Mouse (Mus musculus): Measurements from ENCODE around the gene Hist1h2bg. TPM values are rescaled to one million over a fixed set of nuclear protein-coding genes. Genes with fewer than 3 reads are reported as not detected.
"Not testable (repeated sequence)": the region's sequence is repeated elsewhere in the genome, so short reads cannot be mapped to it uniquely, and the experiment has no call there.

Hist1h2bg gene
- total RNA-seq, 1 experiment from 2014 or later, result 130 TPM

DNA sequence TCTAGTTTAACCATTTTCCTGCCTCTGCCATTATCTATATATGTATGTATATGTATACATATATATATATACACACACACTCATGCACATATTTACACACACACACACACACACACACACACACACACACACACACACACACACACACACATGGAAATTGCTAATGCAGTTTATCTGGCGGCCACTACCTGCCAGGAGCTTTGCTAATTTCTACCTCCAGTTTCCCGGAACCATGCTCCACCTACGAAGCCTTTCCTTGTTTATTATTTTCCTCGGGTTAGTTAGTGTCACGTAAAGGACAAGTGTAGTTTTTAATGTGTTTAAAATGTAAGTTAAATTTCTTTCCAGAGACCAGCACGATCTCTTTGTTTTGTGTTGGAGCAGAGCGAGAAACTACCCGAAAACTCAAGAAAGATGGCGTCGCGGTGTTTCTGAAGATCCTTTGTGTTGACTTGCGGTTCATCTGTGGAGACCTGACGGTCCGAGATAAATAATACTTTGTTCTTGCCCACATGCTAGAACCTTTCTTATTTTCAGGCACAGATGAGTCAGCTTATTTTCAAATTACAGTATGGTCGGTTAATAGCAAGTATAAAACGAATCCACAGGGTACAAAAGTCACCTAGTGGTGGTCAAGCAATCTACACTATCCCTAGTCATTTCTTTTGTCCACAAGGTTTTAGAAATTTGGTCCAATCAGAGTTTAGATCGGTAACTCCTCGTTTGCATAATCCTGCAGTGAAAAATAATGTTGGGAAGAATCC is 8.3 kb upstream of the Hist1h2bg start:
- DNase-seq, result no peak

DNA sequence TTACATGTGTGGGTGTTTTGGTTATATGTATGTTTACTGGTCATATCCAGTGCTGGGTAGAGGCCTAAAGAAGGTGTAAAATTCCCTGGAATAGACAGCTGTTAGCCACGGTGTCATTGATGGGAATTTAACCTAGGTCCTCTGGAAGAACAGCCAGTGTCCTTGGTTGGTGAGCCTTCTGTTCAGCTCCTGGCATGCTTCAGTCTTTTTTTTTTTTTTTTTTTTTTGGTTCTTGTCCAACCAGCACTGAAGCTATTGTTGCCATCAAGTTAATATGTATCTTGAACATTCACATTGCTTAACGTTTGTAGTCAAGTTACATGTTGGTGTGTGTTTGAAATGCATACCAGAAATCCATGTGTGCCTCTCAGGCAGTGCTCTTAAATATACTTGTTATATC is 6.7 kb upstream of the Hist1h2bg start:
- DNase-seq, result no peak

DNA sequence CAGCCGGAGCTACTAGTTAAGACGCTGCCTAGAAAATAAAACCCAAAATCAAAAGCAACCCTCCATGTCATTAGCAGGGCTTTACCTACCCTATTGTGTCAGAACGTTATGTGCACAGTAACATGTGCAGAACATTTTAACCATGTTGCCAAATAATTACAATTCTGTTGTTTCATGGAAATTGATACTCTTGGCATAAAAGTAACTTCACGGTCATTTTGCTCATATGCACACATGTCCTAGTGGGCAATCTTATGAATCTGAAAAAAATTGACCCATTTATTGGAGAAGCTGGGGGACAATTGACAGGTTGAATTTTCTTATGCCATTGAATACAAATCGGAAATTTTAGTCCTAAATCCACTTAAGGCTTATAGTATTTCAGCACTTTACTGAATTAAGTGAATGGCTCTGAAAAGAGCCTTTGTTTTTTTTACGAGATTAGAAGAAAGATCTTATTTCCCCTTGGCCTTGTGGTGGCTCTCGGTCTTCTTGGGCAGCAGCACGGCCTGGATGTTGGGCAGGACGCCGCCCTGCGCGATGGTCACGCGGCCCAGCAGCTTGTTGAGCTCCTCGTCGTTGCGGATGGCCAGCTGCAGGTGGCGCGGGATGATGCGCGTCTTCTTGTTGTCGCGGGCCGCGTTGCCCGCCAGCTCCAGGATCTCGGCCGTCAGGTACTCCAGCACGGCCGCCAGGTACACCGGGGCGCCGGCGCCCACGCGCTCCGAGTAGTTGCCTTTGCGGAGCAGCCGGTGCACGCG is 755 bp upstream of the Hist1h2bg start:
- not testable (repeated sequence) for DNase-seq

DNA sequence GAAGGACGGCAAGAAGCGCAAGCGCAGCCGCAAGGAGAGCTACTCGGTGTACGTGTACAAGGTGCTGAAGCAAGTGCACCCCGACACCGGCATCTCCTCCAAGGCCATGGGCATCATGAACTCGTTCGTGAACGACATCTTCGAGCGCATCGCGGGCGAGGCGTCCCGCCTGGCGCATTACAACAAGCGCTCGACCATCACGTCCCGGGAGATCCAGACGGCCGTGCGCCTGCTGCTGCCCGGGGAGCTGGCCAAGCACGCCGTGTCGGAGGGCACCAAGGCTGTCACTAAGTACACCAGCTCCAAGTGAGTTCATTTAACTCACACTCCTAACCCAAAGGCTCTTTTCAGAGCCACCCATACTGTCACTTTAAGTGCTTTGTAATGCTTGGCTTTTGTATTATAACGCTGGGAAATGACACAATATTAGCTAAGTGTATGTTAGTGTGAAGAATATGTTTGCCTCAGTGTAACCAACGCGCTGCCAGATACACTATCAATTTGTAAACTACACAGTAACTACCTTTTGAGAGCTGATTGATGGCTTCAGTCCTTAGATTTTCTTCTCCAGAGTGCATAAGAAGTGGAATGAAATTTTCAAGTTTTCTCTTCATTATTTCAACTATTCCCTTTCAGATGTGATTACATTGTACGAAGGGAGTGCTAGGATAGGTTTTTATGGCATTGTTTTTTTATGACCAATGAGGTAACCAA is 465 bp downstream of the Hist1h2bg start:
- not testable (repeated sequence) for DNase-seq

DNA sequence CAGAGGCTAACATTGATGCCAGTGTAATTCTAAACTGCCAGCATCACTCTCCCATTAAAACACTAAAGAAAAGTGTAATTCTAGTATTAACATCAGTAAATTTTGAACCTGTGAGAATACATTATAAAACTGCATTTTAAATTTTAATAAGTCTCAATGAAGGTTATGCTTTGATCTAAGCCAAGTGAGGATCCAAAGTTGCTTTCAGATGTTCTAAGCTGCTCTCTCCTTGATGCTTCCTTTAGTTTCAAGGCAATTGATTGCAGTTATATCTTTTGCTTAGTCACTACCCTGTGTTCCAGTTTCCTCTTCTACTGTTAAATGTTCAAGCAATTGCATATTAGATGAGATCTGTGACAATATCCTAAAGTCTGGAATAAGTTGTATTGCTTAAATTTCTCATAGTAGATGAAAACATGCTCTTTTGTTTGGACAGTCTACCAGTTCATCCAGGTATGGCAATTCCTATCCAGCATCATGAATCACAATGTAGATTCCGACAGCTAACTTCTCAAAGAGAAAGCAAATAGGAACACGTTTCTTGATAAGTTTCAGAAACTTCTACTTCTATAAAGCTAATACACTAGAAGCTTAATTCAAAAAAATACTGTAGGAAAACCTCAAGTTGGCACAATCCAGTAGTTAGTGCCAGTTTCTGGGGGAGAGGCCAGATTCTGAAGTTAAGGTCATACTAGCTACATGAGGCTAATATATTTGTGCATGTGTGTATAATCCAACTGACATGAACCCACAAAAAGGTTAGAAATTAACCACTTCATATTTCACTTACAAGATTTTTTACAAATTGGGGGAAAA is 1.2 kb downstream of the Hist1h2bg start:
- DNase-seq, result no peak

DNA sequence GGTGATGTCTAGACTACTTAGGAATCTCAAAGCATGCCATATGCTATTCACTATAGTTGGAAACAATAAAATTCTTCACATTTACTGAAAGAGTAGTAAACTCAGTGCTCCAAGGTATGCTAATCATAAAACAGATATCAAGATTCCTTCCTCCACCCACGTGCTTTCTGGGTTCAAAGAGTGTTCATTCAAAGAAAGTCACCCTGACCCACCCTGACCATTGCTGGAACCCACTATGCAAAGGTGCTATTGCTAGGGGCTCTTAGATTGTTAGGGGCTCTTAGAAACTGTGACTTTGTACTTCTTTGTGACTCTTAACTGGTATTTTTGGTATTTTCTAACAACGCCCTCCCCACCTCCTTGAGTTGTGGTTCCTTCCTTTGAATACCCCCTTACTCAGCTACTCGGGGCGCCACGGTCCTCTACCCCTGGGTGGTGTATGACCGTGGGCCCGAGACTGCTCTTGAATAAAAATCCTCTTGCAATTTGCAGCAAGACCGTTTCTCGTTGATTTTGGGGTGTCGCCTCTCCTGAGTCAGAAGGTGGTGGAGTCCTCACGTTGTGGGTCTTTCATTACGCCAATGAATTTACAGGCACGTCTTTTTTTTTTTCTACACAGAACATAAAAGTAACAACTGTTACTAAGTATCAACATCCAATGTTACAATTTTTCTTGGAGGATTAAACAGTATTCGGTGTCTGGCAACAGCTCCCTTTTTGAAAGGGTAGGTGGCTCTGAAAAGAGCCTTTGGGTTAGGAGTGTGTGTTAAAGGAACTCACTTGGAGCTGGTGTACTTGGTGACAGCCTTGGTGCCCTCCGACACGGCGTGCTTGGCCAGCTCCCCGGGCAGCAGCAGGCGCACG is 2.1 kb downstream of the Hist1h2bg start:
- DNase-seq, result not testable (repeated sequence)

DNA sequence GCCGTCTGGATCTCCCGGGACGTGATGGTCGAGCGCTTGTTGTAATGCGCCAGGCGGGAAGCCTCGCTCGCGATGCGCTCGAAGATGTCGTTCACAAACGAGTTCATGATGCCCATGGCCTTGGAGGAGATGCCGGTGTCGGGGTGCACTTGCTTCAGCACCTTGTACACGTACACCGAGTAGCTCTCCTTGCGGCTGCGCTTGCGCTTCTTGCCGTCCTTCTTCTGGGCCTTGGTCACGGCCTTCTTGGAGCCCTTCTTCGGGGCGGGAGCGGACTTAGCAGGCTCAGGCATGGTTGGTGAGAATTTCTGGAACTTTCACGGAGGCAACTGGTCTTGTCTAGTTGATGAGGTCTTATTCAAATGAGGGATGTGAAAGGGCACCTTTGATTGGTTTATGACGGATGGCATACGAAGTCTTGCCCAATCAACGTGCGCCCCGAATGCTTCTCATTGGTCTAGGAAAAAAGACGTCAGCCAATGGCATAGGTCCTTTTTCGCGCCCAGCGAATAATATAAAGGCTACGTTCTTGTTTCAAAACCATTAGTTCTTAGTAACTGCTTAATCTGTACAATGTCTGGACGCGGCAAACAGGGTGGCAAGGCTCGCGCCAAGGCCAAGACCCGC is 2.8 kb downstream of the Hist1h2bg start, which contains the start of the genes Hist1h2bf and Hist1h2ad:
Hist1h2bf (minus strand) TSS at position 299 of the 627 bp plus-strand sequence.
Hist1h2ad (plus strand) TSS at position 484 of the 627 bp plus-strand sequence.
- DNase-seq, result peak; percentile 72

DNA sequence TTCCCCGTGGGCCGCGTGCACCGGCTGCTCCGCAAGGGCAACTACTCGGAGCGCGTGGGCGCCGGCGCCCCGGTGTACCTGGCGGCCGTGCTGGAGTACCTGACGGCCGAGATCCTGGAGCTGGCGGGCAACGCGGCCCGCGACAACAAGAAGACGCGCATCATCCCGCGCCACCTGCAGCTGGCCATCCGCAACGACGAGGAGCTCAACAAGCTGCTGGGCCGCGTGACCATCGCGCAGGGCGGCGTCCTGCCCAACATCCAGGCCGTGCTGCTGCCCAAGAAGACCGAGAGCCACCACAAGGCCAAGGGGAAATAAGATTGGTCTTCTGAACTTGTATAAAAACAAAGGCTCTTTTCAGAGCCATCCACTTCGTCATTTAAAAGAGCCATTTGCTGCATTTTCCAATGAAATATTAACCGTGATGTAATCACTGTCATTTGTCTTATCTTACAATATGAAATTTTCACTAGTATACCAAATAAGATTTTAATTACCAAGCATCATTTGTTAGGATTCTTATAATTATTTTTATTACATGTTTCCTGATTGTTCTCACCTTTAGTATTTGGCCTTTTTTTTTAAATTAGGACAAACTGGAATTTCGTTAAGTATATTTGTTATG is 3.5 kb downstream of the Hist1h2bg start:
- DNase-seq, result not testable (repeated sequence)

DNA sequence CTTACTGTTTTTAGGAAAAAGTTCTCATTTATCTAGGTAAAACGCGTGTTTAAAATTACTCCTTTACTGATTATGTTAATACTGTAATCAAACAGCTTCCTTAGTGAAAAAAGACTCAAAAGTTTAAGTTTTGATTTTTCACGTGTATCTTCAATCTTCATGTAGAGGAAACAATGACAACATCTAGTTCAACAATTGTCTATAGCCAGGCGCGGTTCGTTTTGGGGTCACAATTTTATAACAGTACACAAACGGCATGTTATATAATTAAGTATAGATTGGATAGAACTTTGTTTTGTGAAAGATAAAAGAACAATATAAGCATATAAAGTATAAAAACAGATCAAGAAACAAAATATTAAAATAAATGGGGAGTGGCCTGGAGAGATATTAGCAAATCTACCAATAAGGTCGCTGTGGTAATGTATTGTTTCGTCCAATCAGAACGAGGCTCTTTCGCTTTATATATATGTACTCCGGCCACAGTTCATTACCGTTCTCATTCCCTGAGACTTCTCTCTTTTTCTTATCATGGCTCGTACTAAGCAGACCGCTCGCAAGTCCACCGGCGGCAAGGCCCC is 4.2 kb downstream of the Hist1h2bg start, which contains the start of gene Hist1h3d:
Hist1h3d (plus strand) TSS at position 493 of the 581 bp plus-strand sequence.
- DNase-seq, result no peak

DNA sequence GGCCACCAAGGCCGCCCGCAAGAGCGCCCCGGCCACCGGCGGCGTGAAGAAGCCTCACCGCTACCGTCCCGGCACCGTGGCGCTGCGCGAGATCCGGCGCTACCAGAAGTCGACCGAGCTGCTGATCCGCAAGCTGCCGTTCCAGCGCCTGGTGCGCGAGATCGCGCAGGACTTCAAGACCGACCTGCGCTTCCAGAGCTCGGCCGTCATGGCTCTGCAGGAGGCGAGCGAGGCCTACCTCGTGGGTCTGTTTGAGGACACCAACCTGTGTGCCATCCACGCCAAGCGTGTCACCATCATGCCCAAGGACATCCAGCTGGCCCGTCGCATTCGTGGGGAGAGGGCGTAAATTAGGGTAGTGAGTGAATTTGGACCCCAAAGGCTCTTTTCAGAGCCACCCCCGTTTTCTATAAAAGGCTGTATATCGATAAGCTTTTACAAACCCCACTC is 4.7 kb downstream of the Hist1h2bg start:
- DNase-seq, result not testable (repeated sequence)

DNA sequence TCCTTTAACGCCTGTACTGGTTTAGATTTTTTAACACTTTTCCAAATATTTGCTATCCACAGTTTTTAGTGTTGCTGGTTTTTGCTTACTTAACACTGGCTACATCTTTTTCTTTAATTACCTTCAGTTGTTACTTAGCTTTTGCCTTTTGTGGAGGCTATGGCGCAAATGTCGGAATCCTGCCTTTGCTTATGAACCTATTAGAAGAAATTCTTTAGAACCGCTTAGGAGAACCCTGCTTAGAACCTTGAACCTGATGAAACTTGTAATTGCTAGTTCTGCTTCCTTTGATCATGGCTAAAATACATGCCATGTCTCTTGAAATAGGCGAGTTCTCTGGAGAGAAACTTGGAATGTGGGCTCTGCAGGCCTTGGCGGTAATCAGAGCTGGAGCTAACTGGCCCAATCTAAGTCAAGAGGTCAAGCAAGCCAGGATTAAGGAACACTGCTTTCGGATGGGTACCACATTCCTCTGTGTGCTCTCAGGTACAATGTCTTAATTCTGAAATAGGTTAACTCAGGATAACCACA is 5.2 kb downstream of the Hist1h2bg start:
- DNase-seq, result no peak

DNA sequence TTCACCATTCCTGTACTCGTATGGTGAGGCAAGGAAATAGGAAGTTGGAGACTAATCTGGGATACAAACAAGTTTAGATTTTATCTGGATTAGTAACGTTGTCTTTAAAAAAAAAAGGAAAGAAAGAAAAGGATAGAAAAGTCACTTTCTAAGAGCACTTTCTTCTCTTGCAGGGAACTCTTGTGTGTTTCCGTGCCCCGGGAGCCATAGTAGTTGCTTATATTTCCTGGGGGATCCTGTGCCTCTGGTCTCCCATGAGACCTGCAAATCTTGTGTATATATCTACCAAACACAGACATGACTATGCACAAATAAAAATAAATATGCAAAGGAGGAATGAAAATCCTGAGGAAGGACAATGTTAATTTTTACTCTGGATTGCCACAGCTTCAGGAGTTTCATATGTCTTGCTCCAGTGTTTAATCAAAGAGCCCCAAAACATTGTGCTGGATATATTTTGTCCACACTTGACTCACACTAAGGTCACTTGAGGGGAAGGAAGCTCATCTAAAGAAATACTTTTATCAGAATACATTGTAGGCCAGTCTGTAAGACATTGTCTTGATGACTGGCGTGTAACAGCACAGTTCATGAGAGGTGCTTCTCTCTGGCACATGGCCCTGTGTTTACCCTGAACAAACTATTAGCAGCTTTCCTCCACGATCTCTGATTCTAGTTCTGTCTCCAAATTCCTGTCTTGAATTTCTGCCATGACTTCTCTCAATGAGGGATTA is 5.9 kb downstream of the Hist1h2bg start:
- DNase-seq, result no peak

DNA sequence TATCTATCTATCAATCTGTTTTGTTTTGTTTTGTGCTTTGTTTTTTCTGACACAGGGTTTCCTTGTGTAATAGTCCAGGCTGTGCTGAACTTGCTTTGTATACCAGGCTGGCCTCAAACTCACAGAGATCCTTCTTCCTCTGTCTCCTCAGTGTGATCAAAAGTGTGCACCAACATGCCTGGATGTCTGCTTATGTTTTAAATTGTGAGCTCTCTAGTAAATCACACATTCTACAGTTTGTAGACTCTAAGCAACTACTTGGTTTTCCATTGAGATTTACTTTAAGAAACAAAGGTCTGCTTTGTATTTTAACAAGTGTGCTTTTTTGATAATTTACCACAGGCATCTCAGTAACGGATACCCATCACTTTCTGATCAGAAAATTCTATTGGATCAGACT is 6.6 kb downstream of the Hist1h2bg start:
- no peak for DNase-seq

DNA sequence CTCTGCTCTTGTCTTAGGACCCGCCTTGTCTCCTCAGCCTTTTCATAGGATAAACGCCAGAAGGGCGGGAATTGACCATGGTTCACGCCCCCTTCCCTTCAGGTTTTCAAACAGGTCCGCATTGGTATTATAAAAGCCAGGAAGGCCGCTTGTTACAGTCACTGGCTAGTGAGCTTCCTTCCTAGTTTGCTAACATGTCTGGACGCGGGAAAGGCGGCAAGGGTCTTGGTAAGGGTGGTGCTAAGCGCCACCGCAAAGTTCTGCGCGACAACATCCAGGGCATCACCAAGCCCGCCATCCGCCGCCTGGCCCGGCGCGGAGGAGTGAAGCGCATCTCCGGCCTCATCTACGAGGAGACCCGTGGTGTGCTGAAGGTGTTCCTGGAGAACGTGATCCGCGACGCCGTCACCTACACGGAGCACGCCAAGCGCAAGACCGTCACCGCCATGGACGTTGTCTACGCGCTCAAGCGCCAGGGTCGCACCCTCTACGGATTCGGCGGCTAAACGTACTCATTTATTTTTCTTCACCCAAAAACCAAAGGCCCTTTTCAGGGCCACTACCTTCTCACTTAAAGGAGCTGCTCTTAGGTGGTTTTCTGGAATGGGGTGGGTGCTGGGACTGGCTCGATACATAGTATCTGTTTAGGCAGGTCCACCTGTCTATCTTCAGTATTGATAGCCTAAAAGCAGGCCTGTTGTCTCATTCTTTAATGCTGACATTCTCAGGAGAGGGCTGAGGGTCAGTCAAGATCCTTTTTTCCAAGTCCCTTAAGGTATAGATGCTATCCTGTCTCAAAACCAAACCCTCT is 10.4 kb downstream of the Hist1h2bg start, which contains the start of gene Hist1h4d:
Hist1h4d (plus strand) TSS at position 191 of the 811 bp plus-strand sequence.
- peak; percentile 89 for DNase-seq

DNA sequence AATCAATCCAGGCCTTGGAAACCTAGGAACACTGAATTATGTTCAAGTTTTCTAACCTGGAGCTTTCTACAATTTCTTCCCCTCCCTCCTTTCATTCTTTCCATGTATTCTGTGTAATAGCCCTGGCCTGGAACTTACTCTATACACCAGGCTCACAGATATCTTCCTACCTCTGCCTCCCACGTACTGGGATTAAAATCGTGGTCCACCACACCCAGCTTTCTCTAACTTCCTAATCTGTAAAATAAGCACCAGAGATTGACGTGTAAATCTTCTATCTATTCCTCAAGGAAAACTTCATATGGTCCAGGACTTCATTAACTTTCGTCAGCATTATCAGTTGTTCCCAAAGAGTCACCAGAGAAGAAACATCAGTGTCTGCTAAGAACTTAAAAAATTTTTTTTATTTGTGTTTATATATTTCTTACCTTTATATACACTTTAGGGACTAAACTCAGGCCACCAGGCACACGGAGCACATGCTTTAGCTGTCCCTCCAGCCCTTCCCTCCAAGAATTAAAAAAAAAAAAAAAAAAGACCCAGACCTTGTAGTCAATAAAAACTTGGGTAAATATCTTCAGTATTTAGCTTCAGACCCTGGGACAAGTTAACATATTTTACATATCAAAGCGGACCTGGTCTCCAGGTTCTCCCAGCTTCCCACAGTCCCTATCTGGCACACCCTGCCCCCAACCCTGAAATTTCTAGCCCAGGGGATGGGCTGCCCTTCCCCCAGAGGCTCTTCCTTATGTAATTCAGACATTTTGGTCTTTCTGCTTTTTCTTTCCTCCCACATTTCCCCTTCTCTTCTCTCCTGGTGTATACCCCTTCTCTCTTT is 11.2 kb downstream of the Hist1h2bg start:
- no peak for DNase-seq

DNA sequence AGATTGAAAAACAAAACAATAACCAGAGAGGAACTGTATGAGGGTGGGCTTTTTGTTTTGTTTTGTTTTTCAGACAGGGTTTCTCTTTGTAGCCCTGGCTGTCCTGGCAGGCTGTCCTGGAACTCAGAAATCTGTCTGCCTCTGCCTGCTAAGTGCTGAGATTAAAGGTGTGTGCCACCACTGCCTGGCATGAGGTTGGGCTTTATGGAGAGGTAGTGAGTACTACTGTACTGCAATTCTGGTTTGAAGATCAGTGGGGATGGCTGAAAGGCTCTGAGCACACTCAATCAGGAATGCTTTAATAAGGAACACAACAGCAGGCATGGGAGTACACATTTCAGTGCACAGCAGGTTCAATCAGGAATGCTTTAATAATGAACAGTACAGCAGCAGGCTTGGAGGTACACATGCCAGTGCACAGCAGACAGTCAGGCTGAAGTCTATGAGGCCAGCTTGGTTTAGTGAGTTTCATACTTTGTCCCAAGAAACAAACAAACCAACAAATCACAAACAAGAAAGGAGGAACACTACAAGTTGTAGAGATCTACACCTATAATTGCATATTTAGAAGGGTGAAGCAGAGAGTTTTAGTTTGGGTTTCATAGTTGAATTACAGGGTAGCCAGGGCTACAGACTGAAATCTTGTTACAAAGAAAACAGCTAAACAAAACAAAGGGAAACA is 12.3 kb downstream of the Hist1h2bg start:
- DNase-seq, result no peak

Data from adrenal gland, postnatal 25 days (tissue).